Mouse (Mus musculus) kidney, adult 2 months (tissue): ENCODE measurements at regions not wholly inside any gene's neighbourhood (a gene's known extent, or its start where the extent isn't known, plus 50 kb on each side); places are given as distances from the start of the nearest gene placed in this dataset.
A peak's percentile ranks its signal among the peaks of the same experiment; 100 is the strongest.

Source experiments
- DNase-seq: peaks from one replicate; pipeline ENCODE4 v3.0.0; 2021
- H3K27ac ChIP-seq: fragments of 200-500 bp; 2 replicates; pipeline ENCODE4 v1.5.1; 2012; ENCODE audit warnings: low read depth, low read length, control low read depth, inconsistent platforms; ENCODE audit not compliant: insufficient read depth
- H3K27me3 ChIP-seq: fragments of 200-500 bp; replicated peaks from 2 replicates; pipeline ENCODE4 v1.6.1; 2012; ENCODE audit warnings: mild to moderate bottlenecking, moderate library complexity, low read length, inconsistent platforms; ENCODE audit not compliant: control insufficient read depth, insufficient read depth
- H3K36me3 ChIP-seq: fragments of 200-500 bp; 2 replicates; pipeline ENCODE4 v1.6.1; 2012; ENCODE audit warnings: mild to moderate bottlenecking, moderate library complexity, low read length, inconsistent platforms; ENCODE audit not compliant: control insufficient read depth, insufficient read depth
- H3K4me1 ChIP-seq: fragments of 200-500 bp; 2 replicates; pipeline ENCODE4 v1.6.1; 2011; ENCODE audit warnings: low read length; ENCODE audit not compliant: control insufficient read depth, insufficient read depth
- H3K4me3 ChIP-seq: fragments of 200-500 bp; 2 replicates; pipeline ENCODE4 v1.5.1; 2011; ENCODE audit warnings: mild to moderate bottlenecking, low read depth, low read length, control low read depth; ENCODE audit not compliant: insufficient read depth
- CTCF ChIP-seq: fragments of 200-500 bp; conservative IDR thresholded peaks from 2 replicates; pipeline ENCODE4 v1.5.1; 2011; ENCODE audit warnings: low read depth, mild to moderate bottlenecking, control low read depth, low read length, moderate library complexity, mixed read lengths; ENCODE audit not compliant: insufficient read depth, insufficient read length
- POLR2A ChIP-seq: fragments of 200-500 bp; IDR thresholded peaks from one replicate; pipeline ENCODE4 v1.6.1; 2011; ENCODE audit warnings: low read depth, low read length, control low read depth
- WGBS: fragments of 180-500 bp; shearing (Covaris S2); methylation state at CpG from one replicate; pipeline ENCODE4 v1.1.7; 2018; 5-methylcytosine and 5-hydroxymethylcytosine counted together

- Histone ChIP-seq H3K27me3 (no peaks in the 10 kb centered on the region), H3K4me1 (no peaks in the 10 kb centered on the region), H3K27ac (no peak overlapping the region), H3K36me3 (no peaks in the 10 kb centered on the region), H3K4me3 (no peak overlapping the region)
- peak; percentile 17 for DNase-seq
- 78% methylated on average over 4 of the region's 4 CpGs for WGBS
- TF ChIP-seq CTCF (no peak), POLR2A (no peak)
Measured at GRCm38 (mm10) chr13:16343280-16343945, 331.8 kb downstream of the Inhba start.

DNA sequence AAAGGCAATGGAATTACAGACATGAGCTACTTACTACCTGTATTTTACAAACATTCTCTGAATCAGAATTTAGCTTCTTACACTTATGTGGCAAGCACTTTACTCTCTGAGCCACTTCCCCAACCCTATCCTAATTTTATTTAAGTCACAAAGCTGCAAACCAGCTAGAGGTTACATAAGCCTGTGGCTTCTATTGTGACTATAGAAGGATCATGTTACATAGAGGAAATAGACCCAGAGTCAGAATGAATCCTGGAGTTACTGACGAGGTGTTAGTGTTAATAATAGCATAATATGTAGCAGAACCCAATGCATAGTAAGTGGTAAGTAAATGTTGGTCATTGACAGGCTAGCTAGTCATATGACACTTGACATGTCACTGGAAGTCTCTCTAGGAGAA is 337.7 kb downstream of the Inhba start:
- TF ChIP-seq POLR2A (no peak), CTCF (no peak)
- no peaks in the 10 kb centered on the region for H3K27me3 ChIP-seq
- no peak for DNase-seq
- H3K4me1 ChIP-seq = no peaks in the 10 kb centered on the region
- H3K36me3 ChIP-seq = no peaks in the 10 kb centered on the region
- H3K4me3 ChIP-seq = no peak overlapping the region
- no peak overlapping the region for H3K27ac ChIP-seq
- WGBS = 31% methylated on average over 1 of the region's 1 CpGs

DNA sequence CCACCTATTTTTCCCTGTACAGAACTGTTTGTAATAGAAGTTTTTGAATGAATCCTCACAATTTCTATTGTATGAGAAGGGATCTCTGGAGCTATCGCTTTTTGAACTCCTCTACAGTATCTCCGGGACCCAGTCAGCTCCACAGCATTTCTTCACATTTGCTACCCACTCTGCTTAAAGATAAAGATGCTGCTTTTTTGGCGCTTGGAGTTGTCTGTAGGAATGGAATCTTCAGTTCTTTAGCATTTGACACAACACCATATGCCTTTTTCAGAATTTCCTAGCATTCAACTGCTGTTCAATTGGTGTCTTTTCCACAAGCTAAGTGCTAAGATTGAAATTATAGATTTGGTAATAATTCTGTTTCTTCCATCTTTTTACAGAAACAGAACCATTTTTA is 338.4 kb downstream of the Inhba start:
- Histone ChIP-seq H3K4me3 (no peak overlapping the region), H3K36me3 (no peaks in the 10 kb centered on the region), H3K27me3 (no peaks in the 10 kb centered on the region), H3K27ac (no peak overlapping the region), H3K4me1 (no peaks in the 10 kb centered on the region)
- TF ChIP-seq CTCF = no peak
- TF ChIP-seq POLR2A = no peak
- no peak for DNase-seq
- 92% methylated on average over 3 of the region's 3 CpGs for WGBS

- Histone ChIP-seq H3K36me3 (no peaks in the 10 kb centered on the region), H3K4me1 (no peaks in the 10 kb centered on the region), H3K4me3 (no peak overlapping the region), H3K27me3 (no peaks in the 10 kb centered on the region), H3K27ac (no peak overlapping the region)
- TF ChIP-seq POLR2A (no peak), CTCF (no peak)
- WGBS = 81% methylated on average over 1 of the region's 1 CpGs
- no peak for DNase-seq
Measured at GRCm38 (mm10) chr13:16355316-16355715, 343.7 kb downstream of the Inhba start.

- H3K4me3 ChIP-seq = no peak overlapping the region
- H3K36me3 ChIP-seq = no peaks in the 10 kb centered on the region
- no peaks in the 10 kb centered on the region for H3K27me3 ChIP-seq
- no peak overlapping the region for H3K27ac ChIP-seq
- H3K4me1 ChIP-seq = no peaks in the 10 kb centered on the region
- no peak for TF ChIP-seq CTCF
- TF ChIP-seq POLR2A = no peak
- DNase-seq = peak; percentile 25
- 54% methylated on average over 5 of the region's 5 CpGs for WGBS
Measured at GRCm38 (mm10) chr13:16379492-16379891, 367.8 kb downstream of the Inhba start.

GRCm38 (mm10) chr13:16379949-16380348 is 368.3 kb downstream of the Inhba start:
- DNase-seq = no peak
- Histone ChIP-seq H3K4me3 (no peak overlapping the region), H3K36me3 (no peaks in the 10 kb centered on the region), H3K27ac (no peak overlapping the region), H3K4me1 (no peaks in the 10 kb centered on the region), H3K27me3 (no peaks in the 10 kb centered on the region)
- WGBS = 94% methylated on average over 2 of the region's 2 CpGs
- TF ChIP-seq POLR2A = no peak
- no peak for TF ChIP-seq CTCF

DNA sequence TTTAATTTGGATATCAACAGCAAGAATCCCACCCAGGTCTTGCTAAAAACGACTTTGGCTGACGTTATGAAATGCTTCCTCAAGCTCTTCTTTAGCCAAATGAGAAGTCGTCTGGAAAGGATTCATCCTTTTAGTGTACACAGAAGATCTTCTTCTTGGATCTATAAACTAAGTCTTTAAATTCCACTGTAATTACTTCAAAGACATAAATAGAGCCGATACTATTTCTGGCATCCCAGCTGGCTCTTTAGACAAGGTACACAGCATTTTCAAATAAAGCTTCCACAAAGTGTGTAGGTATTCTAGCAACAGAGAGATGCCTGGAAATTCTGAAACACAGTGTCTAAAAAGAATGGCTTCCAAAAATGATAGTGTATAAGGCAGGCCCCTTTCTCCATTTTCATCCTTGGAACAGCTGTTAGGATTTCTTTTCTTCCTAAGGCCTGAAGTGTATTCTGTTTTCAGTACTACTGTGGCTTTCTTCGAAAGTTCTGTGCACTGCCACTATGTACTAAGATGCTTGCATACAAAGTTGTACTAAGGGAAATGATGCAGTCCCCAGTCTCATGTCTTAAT is 371.4 kb downstream of the Inhba start:
- no peak overlapping the region for H3K4me3 ChIP-seq
- H3K36me3 ChIP-seq = no peaks in the 10 kb centered on the region
- H3K27ac ChIP-seq = no peak overlapping the region
- DNase-seq = no peak
- TF ChIP-seq POLR2A = no peak
- TF ChIP-seq CTCF = no peak
- H3K4me1 ChIP-seq = no peaks in the 10 kb centered on the region
- WGBS = 78% methylated on average over 5 of the region's 5 CpGs
- H3K27me3 ChIP-seq = no peaks in the 10 kb centered on the region
